Mouse (Mus musculus) 3134 (cell line): Measurements from ENCODE around the gene Nup107.

Experiments used
- DNase-seq: peaks from one replicate; pipeline ENCODE4 v3.0.0-alpha.2; 2011; ENCODE audit warnings: low spot score; ENCODE audit not compliant: insufficient read length; ENCODE audit errors: extremely low read depth

Nup107 gene

DNA sequence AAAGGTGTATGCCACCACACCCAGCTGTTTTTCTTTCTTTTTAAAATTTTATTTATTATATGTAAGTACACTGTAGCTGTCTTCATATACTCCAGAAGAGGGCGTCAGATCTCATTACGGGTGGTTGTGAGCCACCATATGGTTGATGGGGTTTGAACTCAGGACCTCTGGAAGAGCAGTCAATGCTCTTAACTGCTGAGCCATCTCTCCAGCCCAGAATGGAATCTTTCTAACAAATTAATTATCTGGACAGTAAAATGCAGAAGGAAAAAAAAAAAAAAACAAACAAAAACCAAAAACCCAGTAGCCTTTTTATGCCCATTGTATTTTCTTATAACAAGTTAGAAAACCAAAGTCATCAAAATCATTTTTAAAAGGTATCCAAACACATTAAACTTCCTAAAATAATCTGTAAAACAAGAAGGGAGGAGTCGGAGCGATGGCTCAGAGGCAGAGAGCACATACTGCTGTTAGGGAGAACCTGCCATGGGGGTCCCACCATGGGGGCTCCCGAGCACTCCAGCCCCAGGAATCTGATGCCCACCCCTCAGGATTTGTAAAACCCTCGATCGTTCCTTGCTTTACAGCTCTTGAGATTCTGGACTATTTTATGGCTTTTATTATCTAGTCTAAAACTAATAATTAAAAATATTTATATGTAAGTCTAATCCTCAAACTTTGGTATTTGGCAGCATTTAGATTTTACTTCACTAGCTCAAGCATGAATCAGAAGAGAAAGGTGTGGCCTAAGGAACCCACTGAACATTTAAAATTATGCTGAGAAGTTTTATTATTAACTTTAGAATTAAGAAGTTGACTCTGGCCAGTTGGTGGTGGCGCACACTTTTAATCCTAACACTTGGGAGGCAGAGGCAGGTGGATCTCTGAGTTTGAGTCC is 38.5 kb downstream of the Nup107 start:
- no peak for DNase-seq

DNA sequence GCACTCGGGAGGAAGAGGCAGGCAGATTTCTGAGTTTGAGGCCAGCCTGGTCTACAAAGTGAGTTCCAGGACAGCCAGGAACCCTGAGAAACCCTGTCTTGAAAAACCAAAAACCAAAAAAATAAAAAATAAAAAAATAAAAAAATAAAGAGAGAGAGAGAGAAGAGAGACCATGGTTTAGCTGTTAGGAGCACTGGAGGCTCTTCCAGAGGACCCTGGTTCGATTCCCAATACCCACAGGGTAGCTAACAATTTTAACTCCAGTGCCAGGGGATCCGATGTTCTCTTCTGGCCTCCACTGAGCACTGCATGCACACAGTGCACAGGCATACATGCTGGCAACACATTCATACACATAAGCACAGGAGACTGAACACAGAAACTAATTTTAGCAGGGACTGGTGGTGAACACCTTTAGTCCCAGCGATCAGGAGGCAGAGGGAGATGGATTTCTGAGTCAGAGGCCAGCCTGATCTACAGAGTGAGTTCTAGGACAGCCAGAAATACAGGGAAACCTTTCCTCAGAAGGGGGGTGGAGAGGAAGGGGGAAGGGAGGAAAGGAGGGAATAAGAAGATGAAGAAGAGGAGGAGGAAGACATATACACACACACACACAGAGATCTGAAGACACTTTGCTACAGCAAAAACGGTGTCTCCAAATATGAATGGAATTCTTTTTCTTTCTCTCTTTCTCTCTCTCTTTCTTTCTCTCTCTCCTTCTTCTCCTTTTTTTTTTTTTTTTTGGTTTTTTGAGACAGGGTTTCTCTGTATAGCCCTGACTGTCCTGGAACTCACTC is 39.5 kb downstream of the Nup107 start:
- no peak for DNase-seq

DNA sequence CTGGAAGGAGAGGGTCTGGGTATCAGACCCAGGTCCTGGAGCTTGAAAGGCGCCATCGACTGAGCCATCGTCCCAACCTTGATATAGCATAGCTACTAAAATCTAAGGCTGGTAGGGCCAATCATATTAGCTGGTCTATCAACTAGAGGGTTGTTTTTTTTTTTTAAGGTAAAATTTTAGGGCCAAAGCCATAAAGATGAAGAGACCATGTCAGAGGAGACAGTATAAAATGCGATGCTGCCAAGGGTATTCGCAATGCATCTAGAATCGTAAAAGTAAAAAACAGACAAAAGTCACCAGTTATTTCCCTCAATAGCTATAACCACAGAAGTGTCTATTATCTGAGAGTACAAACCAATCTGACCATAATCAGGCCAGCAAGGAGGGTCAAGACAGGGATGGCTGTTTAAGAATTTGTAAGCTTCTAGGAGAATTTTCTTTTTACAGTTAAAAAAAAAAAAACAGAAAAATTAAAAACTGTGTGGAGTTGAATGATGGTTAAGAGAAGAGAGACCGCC is 40.1 kb downstream of the Nup107 start:
- DNase-seq = no peak

DNA sequence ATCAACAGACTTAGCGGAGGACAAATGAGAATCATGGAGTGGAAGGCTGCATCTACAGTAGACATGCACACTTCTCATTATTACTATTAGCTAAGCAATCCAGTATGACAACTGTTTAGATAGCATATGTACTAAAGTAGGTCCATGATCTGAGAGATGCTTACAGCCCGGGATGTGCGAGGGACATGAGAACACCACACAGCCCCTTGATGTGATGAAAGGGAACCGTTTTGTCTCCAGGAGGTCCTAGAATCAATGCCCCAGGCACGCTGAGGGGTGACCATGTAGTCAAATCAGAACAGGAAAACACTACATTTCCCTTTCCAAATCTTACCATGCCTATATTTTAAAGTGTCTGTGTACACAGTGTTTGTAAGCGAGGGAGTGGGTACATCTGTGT is 40.8 kb downstream of the Nup107 start:
- no peak for DNase-seq

DNA sequence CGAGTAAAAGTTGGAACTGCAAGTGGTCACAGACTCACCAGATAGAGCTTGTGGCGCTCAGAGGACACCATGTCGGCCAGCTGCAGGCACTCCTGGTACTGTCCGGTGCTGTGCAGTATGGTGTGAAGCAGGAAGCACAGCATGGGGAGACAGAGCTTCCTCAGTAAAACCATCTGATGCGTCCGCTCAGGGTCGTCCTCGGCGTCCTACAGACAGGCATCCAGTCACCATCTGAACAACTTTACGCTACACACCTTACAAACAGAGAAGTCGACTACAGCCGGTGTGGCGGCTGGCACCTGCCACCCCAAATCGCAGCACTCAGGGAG is 41.3 kb downstream of the Nup107 start:
- no peak for DNase-seq

DNA sequence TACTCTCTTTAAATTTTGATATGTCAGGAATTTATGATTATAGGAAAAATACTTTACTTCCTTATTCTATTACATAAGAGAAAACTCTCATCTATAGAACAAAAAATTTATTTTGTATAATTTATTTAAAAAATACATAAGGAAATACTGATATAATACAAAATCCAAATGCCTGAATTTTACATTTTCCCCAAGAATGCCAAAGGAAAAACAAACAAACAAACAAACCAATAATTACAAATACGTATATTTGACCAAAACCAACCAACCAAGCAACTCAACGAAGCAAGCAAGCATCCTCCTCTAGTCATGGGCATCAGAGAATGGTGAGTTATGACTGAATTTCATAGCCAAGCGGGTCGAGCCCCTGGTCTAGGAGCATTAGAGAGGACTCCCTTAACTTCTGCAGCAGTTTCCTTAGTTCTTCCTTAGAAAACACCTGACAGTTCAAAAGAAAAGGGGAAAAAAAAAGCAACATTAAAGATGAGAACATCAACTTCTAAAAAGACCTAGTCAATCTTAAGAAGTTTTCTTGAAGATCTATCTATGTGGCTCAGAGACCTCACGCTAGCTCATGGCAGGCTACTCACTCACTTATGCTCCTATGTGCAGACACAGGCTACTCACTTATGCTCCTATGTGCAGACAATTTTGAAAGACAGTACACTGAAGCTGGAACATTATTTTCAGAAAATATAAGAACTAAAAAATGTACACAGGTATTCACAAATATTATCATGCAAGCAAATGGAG is 41.8 kb downstream of the Nup107 start:
- DNase-seq = no peak

DNA sequence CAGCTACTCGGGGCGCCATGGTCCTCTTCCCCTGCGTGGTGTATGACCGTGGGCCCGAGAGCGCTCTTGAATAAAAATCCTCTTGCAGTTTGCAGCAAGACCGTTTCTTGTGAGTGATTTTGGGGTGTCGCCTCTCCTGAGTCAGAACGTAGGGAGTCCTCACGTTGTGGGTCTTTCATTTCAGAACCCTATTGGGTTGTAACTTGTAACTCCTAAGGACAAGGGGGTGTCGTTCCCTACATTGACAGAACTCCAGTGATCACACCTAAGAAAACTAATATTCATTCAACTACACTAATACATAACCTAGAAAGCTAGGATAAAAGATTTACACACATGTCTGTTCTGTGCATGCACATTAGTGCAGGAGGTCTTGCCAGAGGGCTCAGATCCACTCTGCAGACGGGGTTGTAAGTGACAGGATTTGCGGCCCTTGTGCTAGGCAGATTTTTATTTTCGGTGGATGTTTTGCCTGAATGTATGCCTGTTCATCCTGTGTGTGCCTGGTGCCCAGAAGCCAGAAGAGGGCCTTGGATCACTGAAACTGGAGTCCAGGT is 42.6 kb downstream of the Nup107 start:
- no peak for DNase-seq

DNA sequence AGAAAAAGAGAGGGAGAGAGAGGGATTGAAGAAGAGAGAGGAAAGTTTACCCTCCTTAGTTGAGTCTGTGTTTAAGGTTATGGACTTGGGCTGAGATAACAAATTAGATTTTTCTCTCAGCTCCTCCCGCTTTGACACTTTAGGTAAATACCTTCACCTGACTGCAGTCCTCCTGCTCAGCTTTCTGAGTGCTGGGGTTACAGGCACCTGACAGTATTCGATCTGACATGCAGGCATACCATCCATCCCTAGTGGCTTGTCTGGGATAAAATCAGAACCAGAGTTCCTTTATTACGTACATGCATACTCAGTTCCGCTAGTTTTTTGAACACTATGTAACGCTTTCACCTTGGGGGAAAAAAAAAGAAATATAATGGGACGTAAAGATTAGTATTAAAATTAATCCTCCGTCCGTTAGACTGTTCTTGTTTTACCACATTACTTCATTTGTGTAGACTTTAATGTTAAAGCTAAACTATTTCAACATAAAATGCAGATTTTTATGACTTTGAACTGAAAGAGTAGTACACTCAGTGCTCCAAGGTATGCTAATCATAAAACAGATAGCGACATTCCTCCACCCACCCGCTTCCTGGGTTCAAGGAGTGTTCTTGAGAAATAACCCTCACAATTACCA is 43.3 kb downstream of the Nup107 start:
- no peak for DNase-seq

DNA sequence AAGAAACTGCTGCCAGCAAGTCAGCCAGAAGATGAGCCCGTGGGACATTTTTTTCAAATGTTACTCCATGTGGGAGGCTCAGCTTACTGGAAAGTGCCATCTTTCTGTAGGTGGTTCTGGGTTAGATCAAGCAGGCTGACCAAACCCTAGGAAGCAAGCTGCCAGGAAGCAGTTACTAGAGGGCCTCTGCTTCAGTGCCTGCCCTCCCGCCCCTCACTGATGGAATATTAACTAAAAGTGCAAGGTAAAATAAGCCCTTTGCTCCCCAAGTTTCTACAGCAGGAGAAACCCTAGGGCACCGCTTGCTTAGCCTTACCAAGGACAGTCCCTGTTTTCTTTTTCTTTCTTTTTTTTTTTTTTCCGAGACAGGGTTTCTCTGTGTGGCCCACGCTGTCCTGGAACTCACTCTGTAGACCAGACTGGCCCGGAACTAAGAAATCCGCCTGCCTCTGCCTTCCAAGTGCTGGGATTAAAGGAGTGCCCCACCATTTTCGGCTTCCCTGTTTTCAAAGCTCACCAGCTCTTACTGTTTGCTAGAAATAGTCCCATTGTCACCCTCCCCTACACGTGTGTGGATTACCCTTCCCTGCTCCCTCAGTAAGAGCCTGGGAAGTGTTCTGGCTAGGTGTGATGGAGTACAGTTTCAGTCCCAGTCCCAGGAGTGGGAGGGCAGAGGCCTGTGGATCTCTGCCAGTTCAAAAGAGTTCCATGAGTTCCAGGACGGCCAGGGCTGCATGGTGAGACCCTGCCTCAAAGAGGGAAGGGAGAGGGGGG is 44.0 kb downstream of the Nup107 start:
- no peak for DNase-seq

DNA sequence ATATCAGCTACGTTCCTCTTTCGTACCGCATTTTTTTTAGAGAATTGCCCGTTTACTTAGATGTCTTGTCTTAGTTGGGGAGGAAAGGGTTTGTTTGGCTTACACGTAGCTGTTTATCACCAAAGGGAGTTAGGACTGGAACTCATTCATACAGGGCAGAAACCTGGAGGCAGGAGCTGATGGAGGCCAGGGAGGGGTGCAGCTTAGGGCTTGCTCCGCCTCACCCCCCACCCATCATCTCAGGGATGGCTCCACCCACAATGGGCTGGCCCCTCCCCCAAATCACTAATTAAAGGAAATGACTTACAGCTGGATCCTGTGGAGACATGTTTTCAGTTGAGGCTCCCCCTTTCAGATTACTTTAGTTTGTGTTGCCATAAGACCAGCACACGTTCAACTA is 44.8 kb downstream of the Nup107 start:
- no peak for DNase-seq

DNA sequence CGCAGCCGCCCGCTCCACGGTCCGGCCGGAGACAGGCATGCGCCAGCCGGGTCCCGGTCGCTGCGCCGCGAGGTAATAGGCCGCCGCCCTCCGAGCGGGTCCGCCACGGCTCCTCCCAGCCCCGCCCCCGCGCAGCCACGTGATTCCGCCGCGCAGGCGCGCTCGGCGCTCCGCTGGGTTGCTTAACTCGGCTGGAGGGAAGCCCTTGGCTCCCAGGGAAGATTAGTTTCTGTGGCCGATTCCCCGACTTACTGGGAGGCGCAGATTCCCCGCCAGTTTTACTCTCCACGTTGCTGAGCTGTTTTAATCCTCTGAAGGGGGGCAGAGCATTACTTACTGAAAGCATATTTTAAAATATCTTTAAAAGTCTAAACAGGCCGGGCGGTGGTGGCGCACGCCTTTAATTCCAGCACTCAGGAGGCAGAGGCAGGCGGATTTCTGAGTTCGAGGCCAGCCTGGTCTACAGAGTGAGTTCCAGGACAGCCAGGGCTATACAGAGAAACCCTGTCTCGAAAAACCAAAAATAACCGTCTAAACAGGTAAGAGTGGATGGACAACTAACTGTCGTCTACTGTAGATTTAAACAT is 46.1 kb downstream of the Nup107 start, which contains the start of gene Slc35e3:
Slc35e3 (minus strand) TSS at position 69 of the 587 bp plus-strand sequence.
- peak; percentile 89 for DNase-seq

DNA sequence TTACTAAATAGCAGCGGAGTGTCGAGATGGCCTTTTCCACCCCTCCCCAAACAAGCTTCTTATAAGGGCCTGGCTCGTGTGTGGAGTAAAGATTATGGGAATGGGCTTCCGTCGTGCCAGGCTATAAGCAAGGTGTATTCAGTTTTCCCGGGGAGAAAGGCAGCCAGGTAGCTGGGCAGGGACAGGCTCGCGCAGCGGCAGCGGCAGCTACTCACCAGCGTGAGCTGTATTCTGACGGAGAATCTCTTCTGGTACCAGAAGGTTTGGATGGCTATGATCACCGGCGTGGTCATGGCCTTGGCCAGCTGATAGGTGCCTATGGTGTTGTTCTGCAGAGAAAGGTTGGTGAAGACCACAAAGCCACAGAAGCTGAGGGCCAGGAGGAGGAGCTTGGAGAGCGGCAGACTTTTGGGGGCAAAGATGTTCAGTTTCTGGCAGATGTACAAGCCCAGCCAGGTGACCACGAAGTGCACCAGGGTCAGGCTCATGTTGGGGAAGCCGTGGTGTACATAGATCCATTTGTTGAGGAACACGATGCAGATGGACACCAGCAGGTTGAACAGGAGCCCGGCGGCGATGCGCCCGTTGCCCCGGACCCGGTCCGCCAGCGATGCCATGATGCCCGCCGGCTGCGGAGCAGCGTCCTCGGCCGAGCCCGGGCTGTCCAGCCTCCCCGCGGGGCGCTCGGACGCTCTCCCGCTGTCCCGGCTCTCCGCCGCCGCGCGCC is 46.8 kb downstream of the Nup107 start:
- peak; percentile 49 for DNase-seq

DNA sequence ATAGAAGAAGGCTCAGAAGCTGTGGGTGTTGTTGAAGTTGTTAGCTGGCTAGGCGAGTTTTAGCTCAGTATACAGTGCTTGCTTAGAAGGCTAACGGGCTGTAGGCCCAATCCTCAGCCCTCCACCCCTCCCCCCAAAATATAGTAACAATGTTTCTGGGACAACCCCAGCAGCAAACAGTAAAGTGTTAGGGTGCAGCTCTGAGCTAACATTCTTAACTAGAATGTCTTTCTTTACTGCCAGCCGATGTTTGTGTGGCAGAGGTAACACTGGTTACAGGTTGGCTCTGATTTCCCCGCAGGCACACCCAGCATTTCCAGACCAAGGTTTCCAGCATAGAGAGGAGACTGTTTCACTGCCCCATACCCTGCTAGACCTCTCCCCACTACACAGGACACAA is 48.6 kb downstream of the Nup107 start:
- DNase-seq = no peak

DNA sequence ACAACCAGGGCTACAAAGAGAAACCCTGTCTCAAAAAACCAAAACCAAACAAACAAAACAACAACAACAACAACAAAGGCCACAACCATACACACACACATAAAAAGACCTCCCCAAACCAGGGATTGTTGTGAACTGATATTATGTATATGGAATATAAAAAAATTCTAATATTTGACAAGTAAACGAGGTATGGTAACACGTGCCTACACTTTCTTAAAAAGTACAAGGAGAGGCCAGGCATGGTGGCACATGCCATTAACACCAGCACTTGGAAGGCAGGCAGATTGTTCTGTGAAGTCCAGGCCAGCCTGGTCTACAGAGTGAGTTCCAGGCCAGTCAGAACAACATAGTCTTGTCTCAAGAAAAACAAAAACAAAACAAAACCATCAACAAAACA is 49.3 kb downstream of the Nup107 start:
- no peak for DNase-seq

DNA sequence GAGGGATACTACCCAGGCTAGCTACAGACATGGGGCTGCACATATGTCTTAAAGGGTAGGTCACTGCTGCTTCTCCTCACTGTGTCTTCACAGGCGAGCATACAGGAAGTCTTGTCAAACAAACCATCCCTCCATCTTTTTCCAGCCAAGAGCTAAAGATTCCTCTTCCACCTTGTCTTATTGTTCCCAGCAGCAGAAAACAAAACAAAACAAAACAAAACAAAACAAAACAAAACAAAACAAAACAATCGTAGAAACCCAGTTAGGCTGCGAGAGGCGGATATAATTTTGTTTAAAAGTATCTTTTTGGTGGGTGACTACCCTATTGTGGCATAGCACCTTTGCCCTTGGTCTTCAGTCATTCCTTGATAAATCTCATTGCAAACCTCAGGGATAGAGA is 49.9 kb downstream of the Nup107 start:
- no peak for DNase-seq

DNA sequence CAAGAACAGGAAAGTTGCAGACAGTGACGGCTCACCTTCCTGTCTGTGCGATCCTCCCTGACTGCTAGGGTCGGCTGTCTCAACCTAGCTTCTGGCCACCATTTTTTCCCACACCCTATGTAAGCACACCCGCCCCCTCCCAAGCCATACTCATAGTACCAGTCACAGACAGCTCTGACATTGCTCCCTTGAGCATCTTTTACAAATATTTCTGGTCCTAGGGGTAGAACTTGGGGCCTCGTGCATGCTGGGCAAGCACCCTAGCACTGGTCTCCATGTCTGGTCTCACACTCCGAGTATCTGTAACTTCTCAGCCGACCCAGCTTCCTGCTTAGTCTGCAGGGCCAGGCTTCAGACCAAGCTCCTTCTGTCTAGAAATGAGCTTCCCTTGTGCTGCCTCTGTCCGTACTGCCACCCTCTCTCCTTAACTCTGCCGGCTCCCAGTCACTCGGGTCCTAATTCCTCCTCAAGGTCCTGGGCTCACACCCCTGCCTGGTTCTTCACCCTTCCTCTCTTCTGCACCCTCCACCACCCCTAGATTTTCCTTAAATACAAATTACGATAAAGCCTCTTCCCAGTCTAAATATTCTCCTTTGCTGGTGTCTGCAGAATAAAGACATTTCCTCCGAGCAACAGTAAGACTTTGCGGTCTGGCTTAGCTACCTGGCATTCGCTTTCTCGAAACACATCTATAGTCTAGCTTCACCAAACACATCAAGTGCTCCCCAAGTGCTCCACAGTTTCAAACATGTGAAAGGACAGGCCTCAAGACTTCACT is 50.6 kb downstream of the Nup107 start:
- DNase-seq = no peak

DNA sequence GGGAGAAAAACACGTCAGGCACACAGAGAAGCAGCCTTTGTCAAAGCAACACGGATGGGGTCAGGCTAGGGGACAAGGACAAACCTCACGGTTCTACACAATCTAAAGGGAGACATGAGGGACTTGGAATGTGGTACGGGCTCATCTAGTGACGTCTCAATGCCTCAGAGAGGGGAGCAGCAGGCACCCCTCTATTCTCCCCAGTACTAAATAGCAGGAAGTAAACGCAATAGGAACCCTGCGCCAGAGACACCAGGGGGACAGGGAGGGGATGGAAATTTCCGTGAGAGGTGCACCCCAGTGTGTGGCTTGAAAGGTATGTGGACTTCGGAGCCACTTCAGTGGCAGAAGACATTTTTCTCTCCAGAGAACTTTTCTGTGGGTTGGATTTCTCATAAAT is 51.6 kb downstream of the Nup107 start:
- DNase-seq = no peak

DNA sequence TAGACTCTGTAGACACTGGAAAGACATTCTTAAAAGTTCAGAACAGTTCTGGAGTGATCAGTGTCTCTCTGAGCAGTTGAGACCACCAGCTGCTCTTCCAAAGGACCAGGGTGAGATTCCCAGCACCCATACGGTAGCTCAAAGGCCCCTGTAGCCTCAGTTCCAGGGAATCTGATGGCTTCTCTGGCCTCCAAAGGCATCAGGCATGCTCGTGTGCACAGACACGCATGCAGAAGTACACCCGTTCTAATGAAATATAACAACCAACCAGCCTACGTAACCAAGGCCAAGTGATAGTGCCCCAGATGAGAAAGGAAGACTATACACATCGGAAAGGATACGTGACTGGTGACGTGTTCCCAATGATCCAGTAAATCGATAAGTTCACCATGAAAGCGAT is 52.3 kb downstream of the Nup107 start:
- no peak for DNase-seq
